Mouse (Mus musculus) spleen, postnatal 10 days (tissue): ENCODE results near the gene Il6ra.

Source experiments
- DNase-seq, 2 experiments: peaks; one replicate each; pipeline ENCODE4 v3.0.0; 2021 to 2022; ENCODE audit warnings: low spot score in 2 of 2

The Il6ra gene

GRCm38 (mm10) chr3:89912543-89913391 is at the start of gene Il6ra:
TSS of gene Il6ra (minus strand) at chr3:89913196.
- DNase-seq: peak; percentile 42 to 77

- DNase-seq: no peak
Measured at GRCm38 (mm10) chr3:89962059-89962750, 49.2 kb upstream of the Il6ra start.

GRCm38 (mm10) chr3:89961436-89961835 is 48.4 kb upstream of the Il6ra start:
- DNase-seq: no peak

GRCm38 (mm10) chr3:89960469-89960868 is 47.5 kb upstream of the Il6ra start:
- peak; percentile 48 to 83 for DNase-seq

GRCm38 (mm10) chr3:89959435-89959834 is 46.4 kb upstream of the Il6ra start:
- no peak for DNase-seq

GRCm38 (mm10) chr3:89957880-89958279 is 44.9 kb upstream of the Il6ra start:
- DNase-seq: no peak

- DNase-seq: no peak
Measured at GRCm38 (mm10) chr3:89956177-89956971, 43.4 kb upstream of the Il6ra start.

GRCm38 (mm10) chr3:89953420-89953819 is 40.4 kb upstream of the Il6ra start:
- DNase-seq: peak; percentile 43 to 82

GRCm38 (mm10) chr3:89948655-89949054 is 35.7 kb upstream of the Il6ra start:
- DNase-seq: no peak

- DNase-seq: no peak
Measured at GRCm38 (mm10) chr3:89948021-89948420, 35.0 kb upstream of the Il6ra start.

- DNase-seq: no peak
Measured at GRCm38 (mm10) chr3:89945026-89945425, 32.0 kb upstream of the Il6ra start.

- no peak for DNase-seq
Measured at GRCm38 (mm10) chr3:89942894-89943293, 29.9 kb upstream of the Il6ra start.

- DNase-seq: no peak
Measured at GRCm38 (mm10) chr3:89936495-89936894, 23.5 kb upstream of the Il6ra start.

- DNase-seq: no peak
Measured at GRCm38 (mm10) chr3:89932925-89933324, 19.9 kb upstream of the Il6ra start.

GRCm38 (mm10) chr3:89928956-89929355 is 16.0 kb upstream of the Il6ra start:
- no peak for DNase-seq

GRCm38 (mm10) chr3:89926440-89926839 is 13.4 kb upstream of the Il6ra start:
- no peak for DNase-seq

- no peak for DNase-seq
Measured at GRCm38 (mm10) chr3:89920711-89921110, 7.7 kb upstream of the Il6ra start.

GRCm38 (mm10) chr3:89917408-89917807 is 4.4 kb upstream of the Il6ra start:
- no peak for DNase-seq

- no peak for DNase-seq
Measured at GRCm38 (mm10) chr3:89916622-89917021, 3.6 kb upstream of the Il6ra start.

- DNase-seq: no peak
Measured at GRCm38 (mm10) chr3:89914700-89915099, 1.7 kb upstream of the Il6ra start.

GRCm38 (mm10) chr3:89912108-89912542 is 871 bp downstream of the Il6ra start:
- DNase-seq: no peak

- peak in 1 of 2 experiments; percentile 56 for DNase-seq
Measured at GRCm38 (mm10) chr3:89911207-89911606, 1.8 kb downstream of the Il6ra start.
